Mouse (Mus musculus) G1E (cell line): Measurements from ENCODE around the gene Nipa2.

Source experiments
- GATA1 ChIP-seq: IDR thresholded peaks from 2 replicates; pipeline ENCODE4 v1.6.1; 2012; ENCODE audit warnings: borderline replicate concordance, low read length, inconsistent platforms, mixed read lengths
- POLR2AphosphoS5 ChIP-seq: IDR thresholded peaks from 2 replicates; pipeline ENCODE4 v1.6.1; 2012; ENCODE audit warnings: low read depth, low read length, inconsistent platforms; ENCODE audit not compliant: insufficient replicate concordance

DNA sequence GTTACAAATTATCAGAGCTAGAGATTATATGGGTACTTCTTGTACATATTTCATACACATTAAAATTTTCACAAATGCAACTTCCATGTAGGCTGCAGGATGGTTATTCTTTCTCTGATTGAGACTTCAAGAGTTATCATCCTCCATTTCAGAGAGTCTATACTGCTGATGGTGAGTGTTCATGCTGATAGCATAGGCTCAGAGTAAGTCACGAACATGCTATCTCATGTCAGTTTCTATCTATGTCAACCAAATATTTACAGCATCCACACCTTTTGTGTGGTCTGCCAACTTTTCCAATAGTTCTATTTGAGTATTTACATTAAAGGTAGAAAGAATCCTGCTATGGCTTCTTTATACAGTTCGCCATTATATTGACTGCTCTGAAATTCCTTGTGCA, 19.2 kb upstream of the Nipa2 start:
- TF ChIP-seq POLR2AphosphoS5 (no peak), GATA1 (no peak)
